Mouse (Mus musculus) limb, embryonic 13.5 days (tissue): ENCODE measurements around the gene Ppp2r2c. TPM values are rescaled to one million over a fixed set of nuclear protein-coding genes. Genes with fewer than 3 reads are reported as not detected.

Source experiments
- ATAC-seq: fragments of 200-750 bp; cut with Nextera tagmentation; 2 replicates; pipeline ENCODE4 v1.8.0; 2017; ENCODE audit warnings: low read depth, moderate number of reproducible peaks, moderate TSS enrichment; ENCODE audit not compliant: low FRiP score
- H3K27ac ChIP-seq: fragments of 300-500 bp; sonication (generic); 2 replicates; pipeline ENCODE4 v1.5.1; 2015; ENCODE audit warnings: inconsistent platforms, mild to moderate bottlenecking, moderate library complexity
- H3K27me3 ChIP-seq: fragments of 300-500 bp; sonication (generic); 2 replicates; pipeline ENCODE4 v1.6.1; 2015; ENCODE audit warnings: mild to moderate bottlenecking, inconsistent platforms
- H3K36me3 ChIP-seq: fragments of 300-500 bp; sonication (generic); 2 replicates; pipeline ENCODE4 v1.6.1; 2015; ENCODE audit warnings: inconsistent platforms, mild to moderate bottlenecking, moderate library complexity
- H3K4me1 ChIP-seq: fragments of 300-500 bp; sonication (generic); 2 replicates; pipeline ENCODE4 v1.6.1; 2015; ENCODE audit warnings: inconsistent platforms
- H3K4me2 ChIP-seq: fragments of 300-500 bp; sonication (generic); replicated peaks from 2 replicates; pipeline ENCODE4 v1.6.1; 2015; ENCODE audit warnings: inconsistent platforms, mild to moderate bottlenecking, moderate library complexity
- H3K4me3 ChIP-seq: fragments of 300-500 bp; sonication (generic); 2 replicates; pipeline ENCODE4 v1.5.1; 2015; ENCODE audit warnings: moderate library complexity, mild to moderate bottlenecking, inconsistent platforms
- H3K9ac ChIP-seq: fragments of 300-500 bp; sonication (generic); 2 replicates; pipeline ENCODE4 v1.6.1; 2015; ENCODE audit warnings: mild to moderate bottlenecking, inconsistent platforms
- H3K9me3 ChIP-seq: fragments of 300-500 bp; sonication (generic); 2 replicates; pipeline ENCODE4 v1.6.1; 2016; ENCODE audit warnings: inconsistent platforms
- WGBS: fragments of 180-500 bp; shearing (Covaris S2); methylation state at CpG from one replicate; pipeline ENCODE4 v1.1.7; 2015; 5-methylcytosine and 5-hydroxymethylcytosine counted together
- polyA plus RNA-seq: library from polyadenylated mRNA; unstranded; fragments of >200 nt; fragmentation: Nextera tagmentation; extraction: Ambion mirVana; gene quantifications from 2 replicates; pipeline ENCODE4 v1.2.1, GENCODE M21; 2015

Gene Ppp2r2c
- polyA plus RNA-seq, 1 experiment from 2014 or later = 0.15 TPM

- H3K4me2 ChIP-seq = no peak overlapping the region
- no peak overlapping the region for H3K9ac ChIP-seq
- no peak overlapping the region for H3K4me3 ChIP-seq
- WGBS = 85% methylated on average over 13 of the region's 13 CpGs
- H3K27ac ChIP-seq = no peak overlapping the region
- no peaks in the 10 kb centered on the region for H3K4me1 ChIP-seq
- H3K27me3 ChIP-seq = no peaks in the 10 kb centered on the region
- H3K9me3 ChIP-seq = no peaks in the 10 kb centered on the region
- no peak for ATAC-seq
- H3K36me3 ChIP-seq = peaks cover 54% of the 10 kb centered on the region
These were observed 107.0 kb downstream of the Ppp2r2c start for GRCm38 (mm10) chr5:36975336-36975735.

DNA sequence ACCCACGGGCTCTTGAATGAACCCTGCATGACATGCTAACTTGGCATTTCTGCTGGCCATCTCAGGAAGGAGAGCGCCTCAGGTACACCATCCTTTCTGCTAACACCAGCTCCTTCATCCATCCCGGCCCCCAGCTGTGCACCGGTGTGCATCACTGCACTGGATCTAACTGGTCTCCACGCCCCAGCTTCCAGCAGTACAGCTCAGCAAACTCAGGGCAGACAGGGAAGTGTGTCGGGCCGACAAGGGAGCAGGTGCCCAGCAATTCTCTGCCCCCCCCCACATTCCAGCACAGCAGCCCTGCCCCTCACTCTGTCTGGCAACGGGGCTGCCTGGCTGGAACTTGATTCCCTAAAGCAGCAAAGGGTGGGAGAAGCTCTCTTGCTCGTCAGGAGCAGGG is 109.5 kb downstream of the Ppp2r2c start:
- 69% methylated on average over 9 of the region's 9 CpGs for WGBS
- Histone ChIP-seq H3K27me3 (no peaks in the 10 kb centered on the region), H3K4me2 (no peak overlapping the region), H3K27ac (no peak overlapping the region), H3K9ac (no peak overlapping the region), H3K9me3 (no peaks in the 10 kb centered on the region), H3K36me3 (peaks cover 38% of the 10 kb centered on the region), H3K4me1 (no peaks in the 10 kb centered on the region), H3K4me3 (no peak overlapping the region)
- ATAC-seq = peak; percentile 28; the same call in 1 of the 2 replicates

- no peak overlapping the region for H3K4me2 ChIP-seq
- H3K36me3 ChIP-seq = peaks cover 26% of the 10 kb centered on the region
- no peak overlapping the region for H3K27ac ChIP-seq
- no peak overlapping the region for H3K9ac ChIP-seq
- no peaks in the 10 kb centered on the region for H3K9me3 ChIP-seq
- no peaks in the 10 kb centered on the region for H3K27me3 ChIP-seq
- H3K4me3 ChIP-seq = no peak overlapping the region
- no peak for ATAC-seq
- H3K4me1 ChIP-seq = no peaks in the 10 kb centered on the region
- WGBS = 75% methylated on average over 8 of the region's 8 CpGs
These were observed 110.7 kb downstream of the Ppp2r2c start for GRCm38 (mm10) chr5:36979001-36979400.

- H3K9me3 ChIP-seq = no peaks in the 10 kb centered on the region
- 78% methylated on average over 7 of the region's 7 CpGs for WGBS
These were observed 111.3 kb downstream of the Ppp2r2c start for GRCm38 (mm10) chr5:36979631-36980030.

DNA sequence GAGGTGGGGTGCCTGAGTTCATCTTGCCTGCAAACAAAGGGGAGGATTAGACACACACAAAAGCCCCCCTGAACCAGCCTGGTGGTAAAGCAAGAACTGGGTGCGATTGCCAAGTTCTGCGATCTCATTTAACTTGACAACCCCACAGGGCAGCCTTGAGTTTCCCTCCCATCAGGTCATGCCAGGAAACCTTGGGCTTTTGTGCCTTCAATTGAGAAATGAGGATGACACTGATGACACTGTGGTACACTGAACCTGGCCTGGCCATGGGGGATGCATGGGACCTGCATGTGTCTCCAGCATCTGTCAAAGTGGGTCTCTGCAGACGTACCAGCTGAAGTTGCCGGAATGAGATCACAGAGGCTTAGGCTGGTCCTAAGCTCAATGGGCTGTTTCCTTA is 114.0 kb downstream of the Ppp2r2c start:
- Histone ChIP-seq H3K27me3 (no peaks in the 10 kb centered on the region), H3K4me3 (no peak overlapping the region), H3K4me2 (no peak overlapping the region), H3K36me3 (peaks cover 12% of the 10 kb centered on the region), H3K27ac (no peak overlapping the region), H3K4me1 (no peaks in the 10 kb centered on the region), H3K9me3 (no peaks in the 10 kb centered on the region), H3K9ac (peak overlapping the region; percentile 8; the same call in 1 of the 2 replicates)
- 88% methylated on average over 4 of the region's 4 CpGs for WGBS
- ATAC-seq = no peak

More at GRCm38 (mm10) chr5:36979631-36980030, 111.3 kb downstream of the Ppp2r2c start:
- Histone ChIP-seq H3K4me2 (no peak overlapping the region), H3K4me3 (no peak overlapping the region), H3K4me1 (no peaks in the 10 kb centered on the region), H3K9ac (no peak overlapping the region), H3K36me3 (peaks cover 25% of the 10 kb centered on the region), H3K27ac (no peak overlapping the region), H3K27me3 (no peaks in the 10 kb centered on the region)
- ATAC-seq = no peak

GRCm38 (mm10) chr5:36986617-36987016 is 118.3 kb downstream of the Ppp2r2c start:
- ATAC-seq = no peak
- Histone ChIP-seq H3K9me3 (no peaks in the 10 kb centered on the region), H3K4me1 (peaks cover 11% of the 10 kb centered on the region; the same call in 1 of the 2 replicates), H3K4me2 (no peak overlapping the region), H3K27ac (no peak overlapping the region), H3K36me3 (peaks cover 2% of the 10 kb centered on the region; the same call in 1 of the 2 replicates), H3K4me3 (no peak overlapping the region), H3K9ac (no peak overlapping the region), H3K27me3 (peaks cover 5% of the 10 kb centered on the region)
- 84% methylated on average over 1 of the region's 1 CpGs for WGBS

- peak overlapping the region; percentile 97 for H3K4me2 ChIP-seq
- H3K27me3 ChIP-seq = peaks cover 5% of the 10 kb centered on the region
- H3K9ac ChIP-seq = peak overlapping the region; percentile 85
- ATAC-seq = peak; percentile 26
- no peak overlapping the region for H3K27ac ChIP-seq
- WGBS = 9% methylated on average over 24 of the region's 24 CpGs
- peaks cover 11% of the 10 kb centered on the region; the same call in 1 of the 2 replicates for H3K4me1 ChIP-seq
- no peaks in the 10 kb centered on the region for H3K9me3 ChIP-seq
- no peaks in the 10 kb centered on the region for H3K36me3 ChIP-seq
- peak overlapping the region; percentile 75 for H3K4me3 ChIP-seq
These were observed 119.9 kb downstream of the Ppp2r2c start for GRCm38 (mm10) chr5:36988124-36988780.

GRCm38 (mm10) chr5:36988781-36989624 is 120.7 kb downstream of the Ppp2r2c start, which contains the start of gene Wfs1:
Gene Wfs1 (minus strand): TSS chr5:36989205.
- H3K9ac ChIP-seq = peak within 1 kb of the TSS; percentile 85
- no peaks in the 10 kb centered on the region for H3K36me3 ChIP-seq
- H3K9me3 ChIP-seq = no peaks in the 10 kb centered on the region
- peaks cover 11% of the 10 kb centered on the region; the same call in 1 of the 2 replicates for H3K4me1 ChIP-seq
- H3K27ac ChIP-seq = no peak within 1 kb of the TSS
- H3K4me3 ChIP-seq = peak within 1 kb of the TSS; percentile 75
- ATAC-seq = peak; percentile 97
- peak within 1 kb of the TSS; percentile 97 for H3K4me2 ChIP-seq
- WGBS = under 1% methylated on average over 56 of the region's 60 CpGs
- peaks cover 5% of the 10 kb centered on the region for H3K27me3 ChIP-seq

DNA sequence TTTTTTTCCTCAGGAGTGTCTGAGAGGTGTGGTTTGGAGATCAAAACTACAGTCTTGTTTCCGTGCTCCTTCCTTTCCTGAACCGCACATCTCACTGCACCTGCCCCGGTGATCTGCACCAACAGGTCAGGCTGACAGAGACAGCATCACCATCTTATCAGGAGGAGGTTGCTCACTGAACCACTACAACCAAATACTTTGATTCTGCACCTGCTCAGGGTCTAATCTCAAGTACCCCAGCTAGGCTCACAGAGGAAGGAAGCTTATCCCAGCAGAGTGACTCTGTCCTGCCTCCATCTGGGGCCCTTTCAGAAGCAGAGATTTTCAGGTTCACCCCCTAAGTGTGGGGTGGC is 121.3 kb downstream of the Ppp2r2c start:
- H3K9me3 ChIP-seq = no peaks in the 10 kb centered on the region
- H3K36me3 ChIP-seq = no peaks in the 10 kb centered on the region
- no peak for ATAC-seq
- H3K4me2 ChIP-seq = peak overlapping the region; percentile 97
- peaks cover 5% of the 10 kb centered on the region for H3K27me3 ChIP-seq
- peak overlapping the region; percentile 75; the same call in 1 of the 2 replicates for H3K4me3 ChIP-seq
- peaks cover 11% of the 10 kb centered on the region; the same call in 1 of the 2 replicates for H3K4me1 ChIP-seq
- no peak overlapping the region for H3K27ac ChIP-seq
- no peak overlapping the region; the same call in 1 of the 2 replicates for H3K9ac ChIP-seq
- 13% methylated on average over 3 of the region's 3 CpGs for WGBS

- no peaks in the 10 kb centered on the region for H3K36me3 ChIP-seq
- peaks cover 5% of the 10 kb centered on the region for H3K27me3 ChIP-seq
- peaks cover 11% of the 10 kb centered on the region; the same call in 1 of the 2 replicates for H3K4me1 ChIP-seq
- no peak overlapping the region for H3K4me3 ChIP-seq
- no peak overlapping the region for H3K27ac ChIP-seq
- no peak overlapping the region for H3K4me2 ChIP-seq
- no peaks in the 10 kb centered on the region for H3K9me3 ChIP-seq
- no peak overlapping the region for H3K9ac ChIP-seq
- WGBS = 30% methylated on average over 3 of the region's 3 CpGs
- ATAC-seq = no peak
These were observed 121.9 kb downstream of the Ppp2r2c start for GRCm38 (mm10) chr5:36990196-36990595.

GRCm38 (mm10) chr5:36990631-36991350 is 122.5 kb downstream of the Ppp2r2c start:
- no peak for ATAC-seq
- no peaks in the 10 kb centered on the region for H3K36me3 ChIP-seq
- WGBS = 61% methylated on average over 3 of the region's 3 CpGs
- H3K9ac ChIP-seq = no peak overlapping the region
- H3K9me3 ChIP-seq = no peaks in the 10 kb centered on the region
- H3K4me1 ChIP-seq = peaks cover 11% of the 10 kb centered on the region; the same call in 1 of the 2 replicates
- no peak overlapping the region for H3K4me3 ChIP-seq
- H3K27ac ChIP-seq = no peak overlapping the region
- H3K27me3 ChIP-seq = peaks cover 5% of the 10 kb centered on the region
- H3K4me2 ChIP-seq = no peak overlapping the region

- Histone ChIP-seq H3K27ac (no peak overlapping the region), H3K27me3 (no peaks in the 10 kb centered on the region), H3K4me2 (no peak overlapping the region), H3K4me1 (no peaks in the 10 kb centered on the region), H3K9me3 (no peaks in the 10 kb centered on the region), H3K4me3 (no peak overlapping the region), H3K36me3 (no peaks in the 10 kb centered on the region), H3K9ac (no peak overlapping the region)
- no peak for ATAC-seq
- WGBS = 85% methylated on average over 14 of the region's 14 CpGs
These were observed 128.1 kb downstream of the Ppp2r2c start for GRCm38 (mm10) chr5:36996410-36996809.
